Comparison of ENCODE assay signal across 8 mouse cellular contexts in genomic region chr7:132996391-132996790, GRCm38 (mm10).
DNase-seq lines count a peak whose midpoint lies in the region; ATAC-seq lines count a peak whose summit lies in the region.

No protein-coding gene starts in this region.

- ATAC-seq in granulocyte monocyte progenitor cell, adult 5-6 weeks (replicated peaks; ENCODE audit: poor library complexity, severe bottlenecking), result peak; percentile 33; the same call in 1 of the 2 replicates

- peak; percentile 70 for DNase-seq in adrenal gland, postnatal 14 days
- DNase-seq in adrenal gland, adult 2 months, result no peak
- DNase-seq in kidney, postnatal 25 days, result peak; percentile 43 to 44
- no peak for DNase-seq in kidney, adult 11 months
- DNase-seq in B cell, adult 2 months, result peak; percentile 19 to 21
- DNase-seq in ovary, postnatal 10 days (ENCODE audit: low spot score), result no peak
- no peak for DNase-seq in gastrocnemius, postnatal 4 days (ENCODE audit: low spot score in 2 of 2)

Comparison
In these comparisons a context has a peak if more than half of its experiments do, and no peak if none do; other contexts are left out.
1. DNase-seq: peak in adrenal gland, postnatal 14 days (single experiment), kidney, postnatal 25 days (2 of 2) and B cell, adult 2 months (2 of 2); none in adrenal gland, adult 2 months (single experiment), kidney, adult 11 months (single experiment), ovary, postnatal 10 days (single experiment) and gastrocnemius, postnatal 4 days (0 of 2).